Mouse (Mus musculus): ENCODE results near the gene Asl. TPM values are rescaled to one million over a fixed set of nuclear protein-coding genes. Genes with fewer than 3 reads are reported as not detected.
"Not testable (repeated sequence)": the region's sequence is repeated elsewhere in the genome, so short reads cannot be mapped to it uniquely, and the experiment has no call there.

Asl gene
- polyA plus RNA-seq, 1 experiment: 37.1 TPM

- Histone ChIP-seq H3K4me1 (ENCODE audit: control insufficient read depth, insufficient read depth, low read length) (no peaks in the 10 kb centered on the region), H3K27ac (ENCODE audit: control insufficient read depth, insufficient read depth, low read depth, low read length, poor library complexity) (no peak overlapping the region), H3K4me3 (replicated peaks; ENCODE audit: control insufficient read depth, low read depth, low read length) (no peak overlapping the region)
- WGBS: 58% methylated on average over 4 of the region's 4 CpGs
- no peak for TF ChIP-seq POLR2A (IDR thresholded peaks at IDR 0.05; ENCODE audit: borderline replicate concordance, control insufficient read depth, low read depth, low read length)
- no peak for TF ChIP-seq CTCF (IDR thresholded peaks at IDR 0.05; ENCODE audit: control insufficient read depth, insufficient read depth, low read length)
Observed at GRCm38 (mm10) chr5:130041262-130041661, 12.2 kb upstream of the Asl start.

DNA sequence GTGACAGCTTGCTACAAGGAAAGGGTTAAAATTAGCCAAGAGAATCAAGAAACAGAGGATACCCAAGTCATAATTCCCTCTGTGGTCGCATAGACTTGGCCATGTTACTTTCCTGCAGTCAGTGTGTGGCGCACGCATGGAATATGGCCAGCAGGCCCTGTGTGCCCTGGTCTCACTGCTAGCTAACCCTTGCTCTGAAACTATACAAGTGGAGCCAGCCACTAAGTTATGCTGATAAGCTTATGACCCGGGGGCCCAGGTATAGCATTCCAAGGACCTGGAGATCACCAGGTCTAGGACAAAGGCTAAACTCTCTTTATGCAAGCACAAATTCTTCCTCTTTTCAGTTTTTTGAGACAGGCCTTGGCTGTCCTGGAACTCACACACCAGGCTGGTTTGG lies 11.8 kb upstream of the Asl start:
- no peaks in the 10 kb centered on the region for H3K4me1 ChIP-seq (ENCODE audit: control insufficient read depth, insufficient read depth, low read length)
- 87% methylated on average over 4 of the region's 4 CpGs for WGBS
- no peak overlapping the region for H3K27ac ChIP-seq (ENCODE audit: control insufficient read depth, insufficient read depth, low read depth, low read length, poor library complexity)
- no peak overlapping the region for H3K4me3 ChIP-seq (replicated peaks; ENCODE audit: control insufficient read depth, low read depth, low read length)
- no peak for TF ChIP-seq POLR2A (IDR thresholded peaks at IDR 0.05; ENCODE audit: borderline replicate concordance, control insufficient read depth, low read depth, low read length)
- no peak for TF ChIP-seq CTCF (IDR thresholded peaks at IDR 0.05; ENCODE audit: control insufficient read depth, insufficient read depth, low read length)

GRCm38 (mm10) chr5:130037752-130038455 lies 8.9 kb upstream of the Asl start:
- no peak overlapping the region for H3K27ac ChIP-seq (ENCODE audit: control insufficient read depth, insufficient read depth, low read depth, low read length, poor library complexity)
- WGBS: 79% methylated on average over 19 of the region's 19 CpGs
- TF ChIP-seq CTCF (IDR thresholded peaks at IDR 0.05; ENCODE audit: control insufficient read depth, insufficient read depth, low read length) (peak; percentile 85), POLR2A (IDR thresholded peaks at IDR 0.05; ENCODE audit: borderline replicate concordance, control insufficient read depth, low read depth, low read length) (no peak)
- H3K4me3 ChIP-seq (replicated peaks; ENCODE audit: control insufficient read depth, low read depth, low read length): no peak overlapping the region
- H3K4me1 ChIP-seq (ENCODE audit: control insufficient read depth, insufficient read depth, low read length): no peaks in the 10 kb centered on the region; the same call in 1 of the 2 replicates

GRCm38 (mm10) chr5:130036300-130036699 lies 7.3 kb upstream of the Asl start:
- 56% methylated on average over 2 of the region's 2 CpGs for whole genome bisulfite sequencing
- H3K4me1 ChIP-seq (ENCODE audit: control insufficient read depth, insufficient read depth, low read length); H3K27ac ChIP-seq (ENCODE audit: control insufficient read depth, insufficient read depth, low read depth, low read length, poor library complexity): not testable (repeated sequence)

GRCm38 (mm10) chr5:130033869-130034268 lies 4.8 kb upstream of the Asl start:
- no peak for TF ChIP-seq POLR2A (IDR thresholded peaks at IDR 0.05; ENCODE audit: borderline replicate concordance, control insufficient read depth, low read depth, low read length)
- TF ChIP-seq CTCF (IDR thresholded peaks at IDR 0.05; ENCODE audit: control insufficient read depth, insufficient read depth, low read length): no peak
- WGBS: 67% methylated on average over 2 of the region's 2 CpGs
- Histone ChIP-seq H3K4me3 (replicated peaks; ENCODE audit: control insufficient read depth, low read depth, low read length) (no peak overlapping the region), H3K27ac (ENCODE audit: control insufficient read depth, insufficient read depth, low read depth, low read length, poor library complexity) (no peak overlapping the region), H3K4me1 (ENCODE audit: control insufficient read depth, insufficient read depth, low read length) (no peaks in the 10 kb centered on the region; the same call in none of the 2 replicates)

More at GRCm38 (mm10) chr5:130036300-130036699, 7.3 kb upstream of the Asl start:
- H3K4me3 ChIP-seq (replicated peaks; ENCODE audit: control insufficient read depth, low read depth, low read length): not testable (repeated sequence)

DNA sequence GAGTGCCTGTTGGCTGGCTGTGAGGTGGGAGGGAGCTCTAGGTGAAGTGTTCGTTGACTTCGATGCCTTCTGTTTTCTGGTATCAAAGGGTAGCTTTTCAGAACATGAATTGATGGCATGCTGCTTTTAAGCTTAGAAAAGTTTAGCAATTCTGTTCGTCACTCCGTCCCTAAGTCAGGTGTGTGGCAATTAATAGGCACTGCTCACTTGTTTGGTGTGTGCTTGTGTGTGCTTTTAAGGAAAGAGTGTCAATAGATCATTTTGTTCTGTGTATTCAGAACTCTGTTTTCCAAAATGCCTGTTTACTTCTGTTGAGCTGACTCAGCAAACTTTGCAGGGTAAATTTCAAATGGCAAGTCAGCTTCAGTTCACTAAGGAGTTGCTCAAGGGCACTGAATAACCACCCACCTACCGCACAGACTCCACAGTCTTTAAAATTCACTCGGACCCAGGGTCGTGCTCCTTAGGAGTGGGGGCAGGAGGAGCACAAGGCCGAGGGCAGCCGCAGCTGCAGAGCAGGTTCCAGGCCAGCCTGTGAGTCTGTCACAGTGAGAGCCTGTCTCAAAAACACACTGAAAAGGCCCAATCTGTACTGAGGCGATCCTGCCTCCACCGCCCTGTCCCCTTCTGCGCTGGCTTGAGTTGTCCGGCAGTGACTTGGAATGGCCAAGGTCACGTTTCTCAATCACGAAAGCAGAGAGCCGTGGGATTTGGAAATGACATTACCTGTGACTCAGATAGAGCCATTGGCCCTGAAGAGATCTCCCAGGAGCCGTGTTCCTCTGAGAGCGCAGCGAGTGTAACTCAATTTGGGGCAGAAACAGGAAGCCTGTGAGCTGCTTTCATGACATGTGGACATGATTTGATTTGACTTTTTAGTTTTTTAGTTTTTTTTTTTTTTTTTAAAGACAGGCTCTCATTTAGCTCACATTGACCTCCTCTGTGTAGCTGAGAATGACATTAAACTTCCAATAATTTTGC lies 2.7 kb upstream of the Asl start:
- H3K27ac ChIP-seq (ENCODE audit: control insufficient read depth, insufficient read depth, low read depth, low read length, poor library complexity): no peak overlapping the region

DNA sequence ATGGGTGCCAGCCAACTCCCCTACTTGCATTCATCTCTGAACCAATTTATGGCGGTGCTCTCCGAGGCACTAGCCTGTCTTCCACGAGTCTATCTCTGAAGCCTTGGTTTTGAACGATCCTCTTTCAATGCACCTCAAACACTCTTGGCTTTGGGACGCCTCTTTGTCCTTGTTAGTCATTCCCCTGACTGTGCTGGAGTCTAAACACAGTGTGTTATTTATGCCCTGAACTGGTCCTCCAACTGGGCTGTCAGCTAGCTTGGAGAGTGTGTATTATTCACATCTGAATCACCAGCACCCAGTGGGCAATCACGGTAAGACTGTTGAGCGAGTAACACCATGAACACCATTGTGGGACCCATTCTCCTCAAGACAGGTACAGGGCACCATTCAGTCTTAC lies 1.4 kb downstream of the Asl start:
- no peak for TF ChIP-seq POLR2A (IDR thresholded peaks at IDR 0.05; ENCODE audit: borderline replicate concordance, control insufficient read depth, low read depth, low read length)
- TF ChIP-seq CTCF (IDR thresholded peaks at IDR 0.05; ENCODE audit: control insufficient read depth, insufficient read depth, low read length): no peak
- Histone ChIP-seq H3K27ac (ENCODE audit: control insufficient read depth, insufficient read depth, low read depth, low read length, poor library complexity) (no peak overlapping the region), H3K4me1 (ENCODE audit: control insufficient read depth, insufficient read depth, low read length) (no peaks in the 10 kb centered on the region; the same call in 1 of the 2 replicates), H3K4me3 (replicated peaks; ENCODE audit: control insufficient read depth, low read depth, low read length) (no peak overlapping the region)
- 83% methylated on average over 7 of the region's 7 CpGs for WGBS

More for the DNA sequence above, 2.7 kb upstream of the Asl start:
- Histone ChIP-seq H3K4me3 (replicated peaks; ENCODE audit: control insufficient read depth, low read depth, low read length) (no peak overlapping the region), H3K4me1 (ENCODE audit: control insufficient read depth, insufficient read depth, low read length) (no peaks in the 10 kb centered on the region; the same call in none of the 2 replicates)
- no peak for TF ChIP-seq POLR2A (IDR thresholded peaks at IDR 0.05; ENCODE audit: borderline replicate concordance, control insufficient read depth, low read depth, low read length)
- TF ChIP-seq CTCF (IDR thresholded peaks at IDR 0.05; ENCODE audit: control insufficient read depth, insufficient read depth, low read length): no peak
- WGBS: 83% methylated on average over 19 of the region's 19 CpGs

GRCm38 (mm10) chr5:130027134-130027533 lies 1.9 kb downstream of the Asl start:
- WGBS: 63% methylated on average over 5 of the region's 5 CpGs

More at GRCm38 (mm10) chr5:130027134-130027533, 1.9 kb downstream of the Asl start:
- TF ChIP-seq POLR2A (IDR thresholded peaks at IDR 0.05; ENCODE audit: borderline replicate concordance, control insufficient read depth, low read depth, low read length) (no peak), CTCF (IDR thresholded peaks at IDR 0.05; ENCODE audit: control insufficient read depth, insufficient read depth, low read length) (no peak)
- no peak overlapping the region for H3K4me3 ChIP-seq (replicated peaks; ENCODE audit: control insufficient read depth, low read depth, low read length)
- no peak overlapping the region for H3K27ac ChIP-seq (ENCODE audit: control insufficient read depth, insufficient read depth, low read depth, low read length, poor library complexity)
- no peaks in the 10 kb centered on the region; the same call in 1 of the 2 replicates for H3K4me1 ChIP-seq (ENCODE audit: control insufficient read depth, insufficient read depth, low read length)
